Mouse (Mus musculus): Measurements from ENCODE around the gene Rev1.
"Not testable (repeated sequence)": the region's sequence is repeated elsewhere in the genome, so short reads cannot be mapped to it uniquely, and the experiment has no call there.

Rev1 gene

DNA sequence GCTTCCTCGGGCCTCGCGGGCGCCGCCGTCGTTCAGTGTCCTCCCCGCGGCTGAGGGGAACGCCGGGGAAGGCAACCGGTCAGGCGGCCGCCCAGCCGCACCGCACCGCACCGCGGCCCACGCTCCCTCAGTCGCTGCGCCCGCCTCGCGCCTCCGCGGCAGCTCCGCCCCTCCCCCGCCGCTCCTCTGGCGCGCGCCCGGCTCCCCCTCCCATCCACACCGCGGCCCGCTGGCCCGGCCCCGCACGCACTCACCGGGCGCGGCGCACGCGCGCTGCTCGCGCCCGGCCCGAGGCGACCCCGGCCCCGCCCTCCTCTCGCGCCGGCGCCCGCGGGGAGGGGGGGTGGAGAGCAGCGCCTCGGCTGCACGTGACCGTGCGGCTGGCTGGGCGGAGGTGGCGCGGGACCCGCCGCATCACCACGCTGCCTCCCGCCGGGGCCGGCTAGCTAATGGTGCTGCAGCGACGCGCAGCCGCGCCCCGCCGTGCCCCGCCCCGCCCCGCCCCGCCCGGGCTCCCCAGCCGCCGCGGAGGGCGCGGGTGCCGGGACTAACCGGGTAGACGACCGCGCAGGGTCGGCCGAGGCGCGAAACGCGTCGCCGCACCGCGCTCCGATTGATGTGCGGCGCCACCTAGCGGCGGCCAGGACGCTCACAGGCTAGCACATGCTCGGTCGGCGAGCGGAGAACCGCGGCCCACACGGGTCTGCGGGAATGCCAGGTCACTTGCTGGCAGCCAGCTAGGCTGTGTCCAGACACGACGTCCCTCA, at the start of gene Rev1:
Gene Rev1, minus strand, starts transcription at position 301 of the 767 bp plus-strand sequence.
- DNase-seq = peak; percentile 98

DNA sequence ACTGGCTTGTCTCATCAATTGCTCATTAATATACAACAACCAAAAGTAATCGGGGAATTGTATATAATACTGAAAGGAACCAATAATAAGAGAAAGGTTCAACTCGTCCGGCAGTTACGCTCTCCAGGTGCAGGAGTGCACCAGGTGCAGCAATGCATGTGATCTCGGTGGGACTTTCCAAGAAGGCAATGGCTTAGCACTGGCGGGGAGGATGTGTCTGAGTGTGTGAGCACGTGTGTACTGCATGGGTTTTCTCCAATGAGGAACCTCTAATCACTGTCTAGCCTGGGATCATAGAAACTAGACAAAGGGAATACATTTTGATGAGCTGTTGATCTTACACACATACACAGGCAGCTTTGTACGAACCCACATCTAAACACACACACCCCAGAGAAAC, 49.3 kb upstream of the Rev1 start:
- DNase-seq = no peak

DNA sequence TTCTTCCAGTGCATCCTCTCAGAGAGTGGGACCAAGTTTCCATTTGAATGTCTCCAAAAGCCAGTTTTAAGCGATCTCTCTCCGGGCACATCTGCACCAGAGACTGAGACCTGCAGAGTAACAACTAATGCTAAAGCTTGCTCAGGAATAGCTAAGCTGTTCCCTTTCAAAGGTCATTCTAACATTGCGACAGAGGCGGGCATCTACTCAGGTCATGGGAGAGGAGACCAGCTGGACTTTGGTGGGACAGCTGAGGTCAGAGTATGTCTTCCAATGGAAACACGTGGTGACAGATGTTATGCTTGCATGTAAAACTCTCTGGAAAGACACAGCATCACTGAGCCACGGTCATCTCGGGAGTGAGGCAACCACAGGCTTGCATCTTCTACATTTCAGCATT, 46.5 kb upstream of the Rev1 start:
- DNase-seq = no peak

DNA sequence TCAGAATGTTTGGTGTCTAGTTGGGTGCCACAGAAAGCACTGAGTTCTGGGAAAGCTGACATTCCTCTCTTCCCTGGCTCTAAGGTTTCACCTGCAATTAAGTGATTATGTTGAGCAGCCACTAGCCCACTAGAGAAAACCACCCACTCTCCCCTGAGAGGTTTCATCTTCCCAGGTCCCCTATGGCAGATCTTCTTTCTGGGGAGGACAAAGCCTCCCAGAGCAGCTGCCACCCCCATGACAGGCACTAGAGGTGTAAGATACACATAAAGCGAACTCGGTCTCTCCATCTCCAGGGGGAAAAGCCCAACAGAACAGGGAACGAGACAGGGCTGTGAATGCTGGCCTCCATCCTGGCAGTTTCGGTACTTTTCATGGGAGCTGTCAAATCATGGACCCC, 42.3 kb upstream of the Rev1 start:
- no peak for DNase-seq

DNA sequence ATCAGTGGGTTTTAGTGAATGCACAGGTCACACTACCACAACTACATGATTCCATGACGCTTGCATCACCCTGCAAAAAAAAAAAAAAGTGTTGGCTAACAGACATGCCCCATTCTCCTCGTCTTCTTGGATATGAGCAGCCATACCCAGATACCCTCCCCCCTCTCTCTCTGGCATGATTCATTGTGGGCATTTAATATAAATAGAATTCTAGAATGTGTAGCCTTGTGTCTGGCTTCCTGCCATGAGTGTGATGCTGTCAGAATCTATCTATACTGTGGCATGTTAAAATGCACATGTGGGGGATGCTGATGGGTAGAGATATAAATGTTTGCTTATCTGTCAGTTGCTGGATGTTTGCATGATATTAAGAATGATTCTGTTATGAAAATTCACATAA, 36.1 kb upstream of the Rev1 start:
- DNase-seq = no peak

DNA sequence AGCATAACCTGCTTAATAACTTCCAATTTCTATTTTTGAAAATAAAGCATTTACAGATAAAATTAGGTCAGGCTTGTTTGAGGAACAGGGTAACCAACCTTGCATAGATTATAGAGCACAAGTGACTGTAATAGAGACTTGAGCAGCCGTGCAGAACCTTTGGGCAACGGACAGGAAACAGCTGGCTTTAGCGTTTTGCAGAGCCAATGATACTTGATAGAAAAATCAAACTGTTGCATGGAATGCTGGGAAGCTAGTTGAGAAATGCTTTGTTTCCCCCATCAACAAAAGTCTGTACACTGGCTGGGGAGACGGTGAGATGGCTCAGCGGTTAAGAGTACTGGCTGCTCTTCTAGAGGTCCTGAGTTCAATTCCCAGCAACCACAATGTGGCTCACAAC, 20.5 kb upstream of the Rev1 start:
- no peak for DNase-seq

DNA sequence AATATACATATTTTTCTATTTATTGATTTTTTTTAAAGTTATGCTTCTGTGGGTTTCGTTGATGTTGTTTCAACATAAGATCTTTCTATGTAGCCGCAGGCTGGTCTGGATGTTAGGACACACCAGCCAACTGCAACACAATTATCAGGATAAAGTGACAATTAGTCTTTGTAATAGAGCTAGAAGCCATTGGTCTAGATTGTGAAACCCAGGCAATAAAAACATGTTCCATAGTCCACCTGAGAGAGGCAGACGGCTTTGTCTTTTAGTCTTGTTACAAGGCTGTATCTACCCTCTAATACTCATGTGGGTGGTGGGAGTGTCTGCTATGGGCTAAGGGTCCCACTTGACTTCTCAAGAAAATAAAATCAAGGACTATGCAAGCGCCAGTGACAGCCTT, 16.4 kb upstream of the Rev1 start:
- DNase-seq = no peak

DNA sequence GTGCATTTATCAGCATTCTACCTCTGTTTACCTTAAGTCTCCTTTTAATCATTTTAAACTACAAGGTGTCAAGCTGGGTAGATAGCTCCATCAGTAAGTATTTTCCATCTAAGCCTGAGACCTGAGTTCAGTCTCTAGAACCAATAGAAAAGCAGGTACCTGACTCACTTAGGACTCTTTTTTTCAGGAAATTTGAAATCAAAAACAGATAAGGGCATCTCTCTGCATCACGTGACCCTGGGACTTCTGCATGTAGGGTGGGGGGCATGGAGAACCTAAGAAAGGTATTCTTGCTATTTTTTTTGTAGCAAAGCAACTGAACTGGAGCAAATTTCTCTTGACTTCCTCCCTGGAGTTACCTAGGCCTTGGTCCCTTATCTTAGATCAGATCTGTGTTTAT, 11.8 kb upstream of the Rev1 start:
- DNase-seq = no peak

DNA sequence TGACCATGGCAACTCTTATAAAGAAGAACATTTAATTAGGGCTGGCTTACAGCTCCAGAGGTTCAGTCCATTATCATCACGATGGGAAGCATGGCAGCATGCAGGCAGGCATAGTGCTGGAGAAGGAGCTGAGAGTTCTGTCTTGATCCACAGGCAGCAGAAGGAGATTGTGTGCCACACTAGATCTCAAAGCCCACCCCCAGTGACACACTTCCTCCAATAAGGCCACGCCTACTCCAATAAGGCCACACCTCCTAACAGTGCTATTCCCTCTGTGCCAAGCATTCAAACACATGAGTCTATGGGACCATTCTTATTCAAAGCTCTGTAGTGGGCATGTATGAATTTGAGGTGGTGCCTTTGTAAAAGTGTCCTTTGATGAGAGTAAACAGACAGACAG, 11.3 kb upstream of the Rev1 start:
- no peak for DNase-seq

DNA sequence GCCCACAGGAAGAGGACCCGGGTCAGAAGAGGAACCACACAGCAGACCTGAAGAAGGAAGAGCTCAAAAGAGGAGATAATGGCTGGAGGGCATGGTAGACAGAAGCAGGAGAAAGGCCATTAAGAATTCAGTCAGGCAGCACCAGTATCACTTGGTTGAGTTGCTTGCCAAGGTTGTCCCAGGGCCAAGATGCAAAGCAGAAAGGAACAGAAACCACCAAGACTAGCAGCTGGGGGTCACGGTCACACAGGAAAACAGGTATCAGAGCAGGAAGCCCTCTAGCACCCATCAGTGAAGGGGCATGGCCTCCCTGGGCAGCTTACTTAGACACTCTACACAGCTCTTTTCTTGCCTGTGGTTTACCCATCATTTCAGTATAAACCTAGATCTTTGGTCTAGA, 9.8 kb upstream of the Rev1 start:
- no peak for DNase-seq

DNA sequence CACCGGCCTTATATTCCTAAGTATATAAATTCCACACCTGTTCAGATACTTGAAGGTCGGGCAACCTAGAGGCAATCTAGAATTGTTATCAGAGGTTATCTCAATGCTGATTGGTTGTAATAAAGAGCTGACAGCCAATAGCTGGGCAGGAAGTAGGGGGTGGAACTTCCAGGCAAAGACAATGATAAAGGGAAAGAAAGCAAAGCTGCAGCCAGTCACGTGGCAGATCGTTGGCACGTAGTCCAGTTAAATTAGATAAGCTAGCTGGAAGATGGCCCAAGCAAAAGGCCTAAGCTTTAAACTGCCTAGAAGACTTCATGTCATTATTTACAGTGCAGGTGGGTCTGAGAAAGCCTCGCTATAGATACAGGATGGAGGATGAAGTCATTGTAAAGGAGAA, 3.3 kb upstream of the Rev1 start:
- no peak for DNase-seq

DNA sequence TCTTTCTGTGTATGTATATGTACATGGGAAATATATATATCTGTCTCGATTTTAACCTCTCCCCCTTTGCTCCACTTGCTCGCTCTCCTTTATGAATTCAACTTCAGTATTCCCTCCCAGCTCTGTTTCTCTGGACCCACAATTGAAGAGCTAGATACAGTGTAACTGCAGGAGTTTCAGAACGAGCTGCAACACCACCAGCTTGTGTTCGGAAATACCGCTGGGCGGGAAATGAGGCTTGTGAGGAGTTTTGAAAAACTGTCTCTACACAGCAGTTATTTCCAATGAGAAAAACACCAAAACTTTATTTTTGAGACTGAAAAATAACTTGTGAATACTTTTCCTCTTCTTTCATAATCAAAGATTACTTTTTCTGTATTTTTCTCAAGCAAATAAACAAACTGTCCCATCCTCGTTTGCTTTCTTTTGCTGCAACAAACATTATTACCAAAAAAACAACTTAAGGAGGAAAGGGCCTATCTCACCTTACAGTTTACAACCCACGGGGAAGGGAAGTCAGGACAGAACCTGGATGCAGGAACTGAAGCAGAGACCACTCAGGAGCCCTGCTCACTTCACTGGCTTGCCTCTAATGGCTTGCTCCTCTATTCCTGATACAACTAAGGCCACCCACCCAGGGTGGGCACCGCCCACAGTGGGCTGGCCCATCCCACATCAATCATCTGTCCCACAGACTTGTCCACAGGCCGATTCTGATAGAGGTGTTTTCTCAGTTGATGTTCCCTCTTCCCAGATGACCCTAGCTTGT, 1.3 kb upstream of the Rev1 start:
- no peak for DNase-seq

DNA sequence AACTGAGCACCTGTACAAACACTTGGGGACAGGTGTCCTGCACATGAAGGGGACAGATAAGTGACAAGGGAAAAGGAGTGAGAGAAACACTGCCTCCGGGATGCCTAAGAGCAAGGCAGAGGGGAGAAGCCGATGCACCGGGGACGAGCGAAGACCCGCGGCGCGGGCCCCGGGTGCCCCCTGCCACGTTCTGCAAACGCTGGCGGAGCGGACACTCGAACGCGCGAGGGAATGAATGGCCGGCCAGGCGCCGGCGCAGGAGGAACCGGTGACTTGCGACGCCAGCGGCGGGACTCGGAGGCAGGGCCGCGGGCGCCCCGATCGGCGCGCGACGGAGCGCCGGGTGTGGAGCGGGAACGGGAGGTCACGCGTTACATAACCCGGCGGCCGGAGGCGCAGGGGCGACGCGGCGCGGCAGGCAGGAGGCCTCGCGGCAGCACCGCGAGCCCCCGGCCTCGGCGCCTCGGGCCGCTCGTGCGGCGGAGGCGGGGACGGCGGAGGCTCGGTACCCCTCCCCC, 623 bp downstream of the Rev1 start:
- DNase-seq = peak; percentile 57

DNA sequence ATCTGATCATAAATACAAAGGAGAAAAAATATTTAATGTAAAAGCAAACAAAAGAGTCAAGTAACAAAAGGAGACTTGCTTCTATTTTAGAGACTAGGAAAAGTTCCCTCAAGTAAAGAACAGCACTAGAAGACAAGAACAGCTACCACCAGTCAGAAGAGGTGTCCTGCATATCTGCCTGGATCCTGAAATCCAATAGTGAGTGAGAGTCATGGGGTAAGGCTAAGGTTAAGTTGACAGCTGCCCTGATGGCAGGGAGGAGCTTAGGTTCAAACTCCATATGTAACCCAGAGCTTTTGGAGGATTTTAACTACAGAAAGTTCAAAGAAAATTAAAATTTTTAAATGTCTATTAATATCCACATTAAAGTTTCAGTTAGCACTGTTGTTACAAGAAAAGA, 2.6 kb downstream of the Rev1 start:
- no peak for DNase-seq

DNA sequence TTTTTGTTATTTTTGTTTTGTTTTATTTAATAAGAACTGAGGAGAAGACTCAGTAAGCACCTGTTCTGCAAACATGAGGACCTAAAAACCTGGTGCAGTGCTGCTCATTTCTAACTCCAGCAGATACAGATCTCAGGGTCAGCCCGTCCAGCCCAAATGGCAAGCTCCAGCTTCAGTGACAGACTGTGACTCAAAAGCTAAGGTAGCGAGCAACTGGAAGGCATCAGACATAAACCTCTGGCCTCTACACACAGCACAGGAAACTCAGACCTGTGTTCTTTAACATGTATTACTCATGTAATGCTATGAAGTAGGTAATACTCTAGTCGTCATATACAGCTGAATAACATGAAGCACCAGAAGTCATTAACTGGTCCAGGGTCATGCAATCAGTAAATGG, 3.2 kb downstream of the Rev1 start:
- DNase-seq = no peak

DNA sequence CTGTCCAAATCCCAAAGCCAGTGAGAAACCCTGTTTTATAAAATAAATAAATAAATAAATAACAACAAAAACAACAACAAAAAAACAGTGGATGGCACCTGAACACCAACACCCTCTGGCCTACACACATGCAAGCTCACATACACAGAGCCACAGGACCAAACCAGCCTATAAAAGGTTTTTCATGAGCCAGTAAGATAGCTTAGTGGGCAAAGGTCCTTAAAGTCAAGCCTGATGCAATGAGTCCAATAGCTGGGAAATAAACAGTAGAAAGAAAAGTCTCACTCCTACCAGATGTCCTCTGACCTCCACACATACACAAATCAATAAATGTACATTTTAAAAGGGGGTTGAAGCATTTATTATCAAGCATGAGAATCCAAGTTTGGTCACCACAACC, 5.3 kb downstream of the Rev1 start:
- DNase-seq = no peak

DNA sequence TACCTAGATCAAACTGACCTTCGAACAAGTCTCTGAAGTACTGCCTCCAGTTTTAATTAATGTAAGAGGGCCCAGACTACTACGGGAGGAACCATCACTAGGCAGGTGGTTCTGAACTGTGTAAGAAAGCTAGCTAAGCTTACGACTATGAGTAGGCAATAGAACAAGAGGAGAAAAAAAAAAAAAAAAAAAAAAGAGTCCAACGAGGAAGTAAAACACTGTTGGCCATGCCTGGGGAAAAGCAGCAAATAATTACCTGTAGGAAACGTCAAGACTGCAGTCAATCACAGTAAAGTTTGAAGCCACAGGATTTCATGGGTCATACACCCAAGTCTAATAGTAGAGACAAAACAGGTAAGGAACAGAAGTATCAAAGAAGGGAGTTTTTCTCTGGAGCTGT, 8.7 kb downstream of the Rev1 start:
- DNase-seq = no peak

DNA sequence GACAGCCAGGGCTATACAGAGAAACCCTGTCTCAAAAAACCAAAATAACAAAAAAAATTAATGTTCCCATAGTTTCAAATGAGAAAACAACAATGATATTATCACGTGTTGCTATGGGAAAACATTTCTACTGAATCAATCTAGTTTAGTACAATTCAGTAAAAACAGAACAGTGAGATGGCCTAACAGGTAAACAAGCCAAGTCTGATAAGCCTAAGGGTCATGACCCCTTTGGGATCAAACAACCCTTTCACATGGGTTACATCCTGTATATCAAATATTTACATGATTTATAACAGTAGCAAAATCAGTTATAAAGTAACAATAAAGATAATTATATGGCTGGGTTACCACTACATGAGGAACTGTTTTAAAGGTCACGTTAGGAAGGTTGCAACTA, 11.0 kb downstream of the Rev1 start:
- no peak for DNase-seq

DNA sequence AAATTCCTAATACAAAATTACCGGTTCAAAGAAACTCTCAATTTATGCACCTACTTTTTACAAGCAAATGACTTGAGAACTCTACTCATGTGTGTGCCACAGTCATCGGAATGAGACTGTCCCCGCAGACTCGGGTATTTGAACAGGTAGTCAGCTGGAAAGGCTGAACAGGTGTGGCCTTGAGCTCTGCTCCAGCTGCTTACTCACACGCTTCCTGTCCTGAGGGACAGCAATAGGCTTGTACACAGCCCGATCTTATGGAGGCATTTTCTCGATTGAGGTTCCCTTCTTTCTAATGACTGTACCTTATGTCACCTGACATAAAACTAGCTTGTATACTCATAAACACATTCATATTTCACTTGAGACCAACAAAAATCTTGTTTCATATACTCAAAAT, 19.8 kb downstream of the Rev1 start:
- no peak for DNase-seq

DNA sequence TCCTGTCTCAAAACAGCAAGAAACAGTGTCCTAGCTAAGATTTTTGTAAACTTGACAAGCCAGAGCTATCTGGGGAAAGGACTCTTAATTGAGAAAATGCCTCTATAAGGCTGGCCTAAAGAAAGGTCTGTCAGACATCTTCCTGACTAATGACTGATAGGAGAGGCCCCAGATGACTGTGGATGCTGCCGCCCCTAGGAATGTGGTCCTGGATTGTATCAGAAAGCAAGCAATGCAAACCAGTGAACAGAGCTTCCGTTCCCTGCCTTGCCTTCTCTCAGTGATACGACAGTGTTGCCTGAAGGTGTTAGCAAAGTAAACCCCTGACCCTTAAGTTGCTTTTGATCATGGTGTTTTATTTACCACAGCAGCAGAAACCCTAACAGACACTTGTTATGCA, 25.8 kb downstream of the Rev1 start:
- DNase-seq = no peak

DNA sequence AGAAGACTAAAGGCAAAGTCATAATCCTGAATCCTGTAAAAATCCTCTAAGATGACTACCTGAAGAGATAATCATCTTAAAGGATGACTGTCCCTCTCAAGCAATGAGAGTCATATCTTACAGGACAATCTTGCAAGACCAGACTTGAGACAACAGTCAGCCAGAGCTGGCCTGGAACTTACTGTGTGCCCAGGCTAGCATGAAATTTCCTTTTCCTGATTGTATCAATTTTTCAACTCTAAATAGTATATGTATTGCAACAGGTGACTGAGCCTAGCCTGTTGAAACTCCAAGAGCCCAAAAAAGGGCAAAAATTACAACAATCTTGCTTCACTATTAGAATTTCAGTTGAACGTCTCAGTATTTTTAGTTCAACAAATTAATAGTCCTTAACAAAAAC, 26.4 kb downstream of the Rev1 start:
- no peak for DNase-seq

DNA sequence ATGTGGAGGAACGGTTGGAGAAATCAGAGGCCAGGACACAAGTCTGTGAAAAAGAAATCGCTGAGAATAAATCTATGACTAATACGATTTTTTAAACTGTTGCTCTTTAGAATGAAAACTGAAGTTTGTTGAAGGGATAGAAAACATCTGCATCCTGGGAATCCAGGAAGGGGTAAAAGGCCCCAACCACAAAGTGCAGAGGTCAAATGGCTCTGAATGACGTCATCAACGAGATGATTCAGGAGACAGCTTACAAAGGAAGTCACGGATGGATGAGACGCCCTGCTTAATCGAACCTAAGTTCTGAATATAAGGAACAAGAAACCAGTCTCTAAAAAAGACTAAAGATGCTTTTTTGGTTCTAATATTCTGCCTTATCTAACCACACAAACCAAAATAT, 48.3 kb downstream of the Rev1 start:
- no peak for DNase-seq

DNA sequence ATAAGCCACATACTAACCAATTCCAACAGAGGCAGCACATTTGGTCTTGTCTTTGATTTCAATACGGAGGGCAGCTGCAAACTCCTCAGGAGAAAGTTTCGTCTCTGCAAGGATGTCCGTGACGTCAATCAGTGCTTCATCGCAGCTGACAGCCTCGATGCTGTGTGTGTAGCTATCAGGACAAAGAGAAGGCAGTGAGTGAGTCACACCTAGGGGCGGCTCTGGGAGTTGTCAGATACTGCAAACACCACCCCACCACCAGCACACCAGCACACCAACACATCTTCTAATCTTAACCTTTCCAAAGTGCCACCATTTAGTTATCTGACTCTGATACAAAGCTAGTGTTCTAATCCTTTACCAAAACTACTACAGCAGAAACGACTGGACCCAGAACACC, 58.3 kb downstream of the Rev1 start:
- no peak for DNase-seq

DNA sequence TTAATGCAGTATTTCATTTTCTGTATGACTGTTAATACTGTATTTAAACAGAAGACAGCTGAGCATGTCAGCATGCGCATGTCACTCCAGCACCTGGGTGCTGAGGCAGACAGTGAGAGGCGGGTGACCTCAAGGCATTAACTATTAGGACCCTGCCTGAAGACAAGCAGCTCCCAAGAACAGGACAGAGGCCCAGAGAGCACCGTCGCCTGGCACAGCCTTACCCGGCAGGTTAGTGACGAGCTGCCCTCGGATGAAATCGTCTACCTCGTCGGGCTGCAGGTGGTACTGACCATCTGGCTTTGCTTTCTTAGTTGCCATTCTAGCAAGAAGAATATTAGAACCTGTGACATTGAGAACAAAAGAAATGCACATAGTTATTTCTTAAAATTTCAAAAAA, 62.3 kb downstream of the Rev1 start:
- no peak for DNase-seq

DNA sequence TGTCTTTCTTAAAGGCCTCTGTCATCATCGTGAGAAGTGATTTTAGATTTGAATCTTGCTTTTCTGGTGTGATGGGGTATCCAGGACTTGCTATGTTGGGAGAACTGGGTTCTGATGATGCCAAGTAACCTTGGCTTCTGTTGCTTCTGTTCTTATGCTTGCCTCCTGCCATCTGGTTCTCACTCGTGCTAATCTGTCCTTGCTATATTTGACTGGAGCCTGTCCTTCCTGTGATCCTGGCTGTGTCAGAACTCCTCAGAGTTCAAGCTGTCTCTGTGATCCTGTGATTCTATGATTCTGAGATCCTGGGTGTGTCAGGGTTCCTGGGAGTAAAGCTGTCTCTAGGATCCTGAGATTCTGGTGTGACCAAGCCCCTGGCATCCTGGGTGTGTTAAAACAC, 67.4 kb downstream of the Rev1 start:
- DNase-seq = not testable (repeated sequence)

Data from right cerebral cortex, postnatal 25 days (tissue).